Mouse (Mus musculus) CD4-positive helper T cell, adult 2 months (primary cell): ENCODE measurements around the gene Dzip1.

Source experiments
- DNase-seq: peaks from one replicate; pipeline ENCODE4 v3.0.0-alpha.2; 2012; ENCODE audit warnings: low read depth, missing footprints, low spot score

Gene Dzip1

DNA sequence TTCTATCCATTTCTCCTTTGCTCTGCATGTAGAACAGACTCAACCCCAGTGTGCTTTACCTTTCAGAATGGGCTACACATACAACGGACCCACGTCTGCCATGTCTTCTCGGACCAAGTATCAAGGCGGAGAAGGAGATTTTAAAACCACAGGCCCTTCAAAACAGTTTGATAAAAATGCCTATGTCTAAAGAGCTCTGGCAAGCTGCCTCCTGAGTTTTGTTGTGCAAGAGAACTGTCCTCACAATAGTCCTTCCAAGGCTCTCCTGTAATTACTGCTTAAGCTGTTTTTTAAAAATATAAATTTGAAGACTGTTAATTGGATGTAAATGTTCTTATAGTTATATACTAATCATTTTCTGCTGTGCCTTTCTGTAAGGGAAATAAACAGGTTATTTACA is 51.1 kb downstream of the Dzip1 start:
- DNase-seq = no peak

DNA sequence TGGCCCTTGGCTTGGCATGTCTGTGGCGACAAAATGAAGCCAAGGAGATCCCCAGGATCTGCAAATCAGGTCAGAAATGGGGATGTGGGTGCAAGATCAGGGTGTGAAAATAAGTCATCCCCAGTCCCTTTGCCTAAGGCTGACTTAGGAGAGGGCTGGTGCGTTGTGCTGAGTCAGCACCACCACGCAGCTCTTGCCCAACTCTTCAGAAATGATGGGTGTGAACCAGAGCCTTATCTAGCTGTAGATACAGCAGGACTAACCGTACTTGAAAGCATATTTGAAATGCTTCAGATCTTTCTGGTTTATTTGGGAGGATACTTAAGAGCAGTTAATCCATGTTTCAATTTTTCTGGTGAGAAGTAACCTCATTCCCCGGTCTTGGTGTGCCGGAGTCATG is 55.5 kb downstream of the Dzip1 start:
- no peak for DNase-seq

DNA sequence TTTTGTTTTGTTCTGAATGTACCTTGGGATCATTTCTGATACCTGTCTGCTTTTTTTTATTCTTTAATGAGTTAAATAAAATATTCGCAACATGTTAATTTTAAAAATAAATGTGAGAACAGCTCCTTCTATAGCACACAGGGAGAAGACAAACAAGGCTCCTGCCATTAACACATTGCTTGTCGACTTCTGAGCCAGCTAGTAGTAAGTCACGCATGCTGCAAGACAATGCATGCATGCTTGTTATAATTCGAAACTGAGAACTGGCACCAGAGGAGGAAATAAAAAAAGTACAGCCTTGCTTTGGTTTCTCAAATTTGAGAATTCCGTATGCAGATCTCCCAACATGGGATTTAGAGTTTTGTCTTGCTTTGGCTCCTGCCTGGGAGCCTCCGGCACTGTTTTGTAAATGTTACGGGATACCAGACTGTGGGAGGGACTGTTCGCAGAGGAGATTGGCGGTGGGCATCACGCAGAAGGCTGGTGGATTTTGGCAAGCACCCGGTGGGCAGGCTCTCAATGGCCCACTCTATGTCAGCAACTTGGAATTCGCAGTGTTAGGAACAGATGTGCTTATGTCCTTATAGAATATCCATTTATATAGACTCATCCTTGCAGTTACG is 57.0 kb downstream of the Dzip1 start:
- DNase-seq = no peak

DNA sequence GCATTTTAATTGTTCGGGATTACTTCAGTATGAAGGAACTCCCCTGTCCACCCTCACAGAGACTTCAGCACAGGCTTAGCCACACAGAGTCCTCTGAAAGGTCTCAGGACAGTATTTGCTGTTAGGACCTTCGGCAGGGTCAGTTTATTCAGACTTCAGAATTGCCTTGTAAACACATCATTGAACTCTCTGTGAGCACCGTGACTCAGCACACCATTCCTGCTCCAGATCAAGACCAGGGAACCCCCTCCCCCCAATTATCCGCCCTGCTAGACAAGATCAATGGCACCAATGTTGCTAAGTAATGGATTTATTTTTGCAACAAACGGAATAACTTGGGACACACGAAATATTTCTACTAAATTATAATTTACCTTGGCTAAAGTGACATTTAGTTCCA is 57.9 kb downstream of the Dzip1 start:
- DNase-seq = no peak

DNA sequence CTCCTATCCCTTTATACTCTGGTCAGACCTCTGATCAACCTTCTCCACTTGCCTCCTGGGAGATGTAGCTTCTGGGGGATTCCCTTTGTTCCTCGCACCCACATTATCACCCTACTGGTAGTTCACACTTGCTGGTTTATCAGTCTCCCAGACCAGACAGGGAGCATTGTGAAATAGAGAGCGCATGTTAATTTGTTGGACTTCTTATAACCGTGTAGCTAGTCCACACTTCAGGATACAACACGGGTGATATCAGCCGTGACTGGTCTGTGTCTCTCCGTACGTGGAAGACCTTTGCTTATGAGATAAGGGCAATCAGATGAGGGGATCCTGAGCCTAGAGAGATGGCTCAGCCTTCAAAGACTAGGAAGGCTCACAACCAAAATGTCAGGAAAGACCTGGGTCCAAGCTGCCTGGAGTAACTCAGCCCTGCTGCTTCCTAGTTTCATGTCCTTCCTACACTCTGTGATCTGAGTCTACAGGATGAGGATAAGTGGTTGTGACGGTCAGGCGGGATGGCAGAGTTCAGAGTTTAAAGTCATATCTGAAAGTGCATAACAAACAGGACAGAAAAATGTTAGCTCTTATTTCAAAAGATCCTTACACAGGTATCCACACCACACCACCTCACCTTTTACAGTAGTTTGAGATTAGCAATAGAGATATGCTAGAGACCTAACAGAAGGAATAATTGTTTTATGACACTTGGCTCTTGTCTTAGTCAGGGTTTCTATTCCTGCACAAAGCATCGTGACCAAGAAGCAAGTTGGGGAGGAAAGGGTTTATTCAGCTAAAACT is 59.0 kb downstream of the Dzip1 start:
- no peak for DNase-seq

DNA sequence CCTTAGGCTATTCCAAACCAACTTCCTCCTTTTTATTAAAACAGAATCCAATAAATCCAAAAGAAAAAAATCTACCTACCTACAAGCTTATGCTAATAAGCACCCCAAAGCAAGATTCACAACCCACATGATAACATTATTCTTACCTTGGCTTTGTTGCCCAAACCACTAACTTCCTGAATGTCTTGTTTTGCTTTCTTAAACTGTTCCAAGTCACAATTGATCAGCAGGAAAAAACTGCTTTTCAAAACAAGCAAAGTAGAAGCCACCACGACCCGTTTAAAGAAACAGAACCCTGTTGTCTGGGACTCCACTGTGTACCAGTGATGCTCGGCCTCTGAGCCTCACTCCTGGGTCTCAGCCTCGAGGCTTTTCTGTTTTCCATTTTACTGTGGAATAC is 60.4 kb downstream of the Dzip1 start:
- peak; percentile 69 for DNase-seq

DNA sequence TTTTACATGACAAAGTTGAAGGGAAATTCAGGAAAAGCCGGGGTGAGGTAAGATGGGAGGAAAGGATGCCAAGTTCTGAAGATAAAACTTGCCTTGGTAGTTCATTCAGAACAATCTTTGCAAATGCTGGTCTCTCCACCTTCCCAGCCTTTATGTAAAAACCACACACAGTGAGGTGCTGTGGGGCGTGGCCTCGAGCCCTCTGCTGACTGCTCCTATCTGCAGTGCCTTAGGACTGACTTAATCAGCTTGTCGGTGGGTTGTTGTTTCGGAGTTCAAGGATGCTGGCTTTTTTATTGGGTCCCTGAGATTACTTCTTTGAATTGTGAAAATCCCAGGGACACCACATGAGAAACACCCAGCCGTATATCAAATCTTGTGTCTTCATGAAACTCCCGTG is 63.0 kb downstream of the Dzip1 start:
- peak; percentile 37 for DNase-seq

DNA sequence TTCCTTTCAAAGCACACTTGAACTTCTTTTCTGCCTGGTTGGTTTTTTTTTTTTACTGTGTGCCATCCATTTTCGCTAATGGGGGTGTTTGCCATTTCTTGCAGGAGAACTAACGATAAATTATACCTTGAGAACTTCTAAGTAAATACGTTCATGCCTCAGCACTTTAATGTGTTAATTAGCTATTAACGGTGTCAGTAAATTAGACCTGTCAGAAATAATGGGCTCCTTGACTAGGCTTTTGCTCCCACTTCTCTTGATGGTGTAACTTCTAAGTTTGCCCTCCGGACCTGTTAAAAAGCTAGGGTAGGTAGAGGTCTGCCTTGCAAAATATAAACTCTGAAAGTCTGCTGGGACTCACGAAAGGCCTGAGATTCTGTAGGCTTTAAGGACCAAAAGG is 66.9 kb downstream of the Dzip1 start:
- DNase-seq = no peak

DNA sequence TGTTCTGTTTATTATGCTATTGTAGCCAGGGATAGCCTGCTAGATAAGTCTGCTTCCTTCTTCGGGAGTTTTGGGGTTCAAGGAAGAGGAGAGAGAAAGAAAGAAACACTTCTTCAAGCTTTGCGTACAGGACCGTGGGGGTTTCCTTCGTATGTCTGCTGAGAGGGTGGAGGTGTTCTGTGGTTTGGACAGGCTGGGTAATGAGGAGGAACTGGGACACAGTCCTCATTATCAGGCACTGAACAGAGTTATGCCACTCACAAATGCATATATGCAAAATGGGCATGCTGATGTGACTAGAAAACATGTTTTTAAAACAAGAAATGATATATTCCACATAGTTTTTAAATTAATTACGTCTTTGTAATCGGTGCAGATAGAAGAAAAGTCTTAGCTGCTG is 68.7 kb downstream of the Dzip1 start:
- no peak for DNase-seq

DNA sequence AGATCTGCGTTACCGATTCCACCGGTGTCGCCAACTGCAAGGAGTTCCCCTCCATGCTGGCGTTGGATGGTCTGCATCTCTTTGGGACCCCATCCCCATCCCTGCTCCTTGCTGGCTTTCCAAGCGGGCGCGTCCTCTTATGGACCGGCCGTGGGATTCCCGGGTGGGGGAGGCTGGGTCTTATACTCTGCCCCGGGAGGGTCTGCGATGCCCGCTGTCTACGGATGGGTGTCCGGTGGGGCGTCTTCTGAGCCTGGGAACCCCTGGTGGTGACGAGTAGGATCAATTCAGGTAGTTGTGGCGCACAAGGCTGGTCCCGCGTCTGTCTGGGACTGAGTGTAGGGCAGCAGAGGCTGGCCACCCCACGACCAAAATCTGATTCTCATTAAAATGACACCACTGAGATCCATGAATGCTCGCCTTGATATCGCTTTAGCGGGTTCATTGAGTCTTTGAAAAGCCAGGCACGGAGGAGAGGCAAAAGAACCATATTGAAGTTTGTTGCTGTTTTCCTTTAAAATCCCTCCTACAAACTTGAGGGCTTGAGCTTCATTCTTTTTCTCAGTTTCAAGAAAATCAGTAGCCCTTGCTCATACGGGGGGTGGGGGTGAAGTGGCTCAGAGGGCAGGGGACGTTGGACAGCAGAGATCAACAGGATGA is 70.0 kb downstream of the Dzip1 start:
- DNase-seq = peak; percentile 42

DNA sequence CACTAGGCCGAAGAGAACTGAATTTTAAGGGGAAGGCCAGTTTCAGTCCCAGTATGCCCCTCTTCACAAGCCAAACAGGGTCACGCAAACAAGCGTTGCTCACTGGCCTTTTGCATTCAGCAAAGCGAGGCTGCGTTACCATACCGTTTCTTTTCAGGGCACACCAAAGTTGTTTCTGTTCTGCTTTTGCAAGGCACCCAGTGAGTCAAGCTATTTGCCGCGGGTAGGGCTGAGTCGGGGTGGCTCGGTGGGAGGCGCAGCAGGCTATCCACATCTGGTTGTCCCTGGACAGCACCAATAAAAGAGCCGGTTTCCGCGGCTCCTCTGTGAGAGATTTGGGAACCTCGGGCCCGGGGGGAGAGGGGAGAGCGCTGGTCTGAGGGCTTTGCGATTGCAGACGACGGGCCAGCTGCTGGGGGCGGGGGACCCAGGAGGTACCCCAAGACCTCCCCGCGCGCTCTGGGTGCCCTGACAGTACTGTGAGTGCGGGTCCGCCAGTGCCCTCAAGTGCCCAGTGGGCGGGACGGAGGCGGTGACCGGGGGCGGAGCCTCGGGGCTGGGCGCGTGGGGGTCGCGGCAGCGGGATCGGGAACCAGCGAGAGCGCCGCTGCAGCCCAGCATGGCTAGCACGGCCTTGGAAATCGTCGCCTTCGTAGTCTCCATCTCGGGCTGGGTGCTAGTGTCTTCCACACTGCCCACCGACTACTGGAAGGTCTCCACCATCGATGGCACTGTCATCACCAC is 70.7 kb downstream of the Dzip1 start:
- peak; percentile 32 for DNase-seq

DNA sequence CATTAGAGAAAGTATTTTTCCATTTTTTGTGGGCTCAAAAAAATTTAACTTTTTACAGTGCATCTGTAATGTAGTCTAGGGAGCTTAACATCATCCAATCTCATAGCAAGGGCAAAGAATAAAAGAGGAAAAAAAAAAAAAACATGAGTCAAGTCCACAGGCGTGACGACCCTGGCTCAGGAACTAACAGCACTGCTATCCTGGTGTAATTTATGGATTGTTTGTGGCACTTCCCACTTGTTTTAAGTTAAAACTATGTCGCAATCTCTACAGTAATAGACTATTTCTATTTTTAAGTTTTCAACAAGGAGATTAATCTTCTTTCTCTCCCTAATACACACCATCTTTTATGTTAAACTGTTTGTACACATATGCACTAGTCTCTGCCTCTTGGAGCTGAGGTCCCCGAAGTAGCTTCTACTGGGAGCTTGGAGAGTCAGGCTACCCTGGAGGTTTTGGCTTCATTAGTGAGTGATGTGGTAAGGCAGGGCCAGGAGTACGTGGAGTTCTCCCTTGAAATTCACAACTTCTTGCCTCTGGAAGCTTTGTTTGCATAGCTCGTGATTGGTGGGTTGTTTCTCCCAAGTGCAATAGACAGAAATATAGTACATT is 73.7 kb downstream of the Dzip1 start:
- no peak for DNase-seq

DNA sequence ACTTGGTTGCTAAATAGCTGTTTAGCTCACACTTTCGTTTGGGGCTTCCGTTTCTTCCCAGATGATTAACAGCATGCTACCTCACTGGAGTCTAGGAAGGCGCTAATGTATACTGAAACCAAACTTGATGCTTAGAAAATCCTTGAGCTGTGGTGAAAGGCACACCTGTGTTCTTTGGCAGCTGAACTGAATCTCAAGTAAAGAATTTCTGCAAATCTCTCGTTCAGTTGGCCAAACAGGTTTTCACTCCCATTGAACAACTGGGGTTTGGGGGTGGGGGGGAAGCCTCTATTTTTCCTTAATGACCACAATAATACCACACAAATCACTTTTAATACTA is 74.6 kb downstream of the Dzip1 start:
- DNase-seq = peak; percentile 23

DNA sequence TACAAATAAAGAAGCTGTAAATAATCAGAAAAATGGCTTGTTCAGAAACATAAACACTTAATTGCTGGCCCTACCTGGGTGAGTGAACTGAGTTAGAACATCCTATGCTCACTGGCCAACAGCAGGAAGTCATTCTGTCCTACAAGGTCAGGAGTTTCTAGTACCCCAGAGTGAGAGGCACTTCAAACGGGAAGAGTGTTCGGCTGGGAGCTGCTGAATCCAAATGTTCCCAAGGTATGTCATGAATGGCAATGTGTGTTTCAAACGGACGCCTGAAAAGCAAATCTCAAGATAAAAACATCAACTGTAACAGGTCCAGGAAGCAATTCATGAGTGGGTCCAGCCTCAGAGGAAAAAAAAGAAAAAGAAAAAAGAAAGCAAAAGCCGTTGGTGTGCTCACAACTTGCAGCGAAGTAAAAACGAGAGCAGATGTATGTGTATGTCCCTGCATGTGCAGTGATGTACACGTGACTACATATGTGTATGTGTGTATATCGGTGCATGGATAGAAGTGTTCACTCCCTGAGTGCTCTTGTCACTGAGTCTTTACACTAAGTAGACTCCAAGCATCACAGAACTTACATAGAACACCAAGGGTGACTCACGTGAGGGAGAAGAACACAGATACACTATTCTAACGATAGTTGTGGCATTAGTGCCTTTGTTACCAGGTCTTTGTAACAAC is 75.1 kb downstream of the Dzip1 start:
- DNase-seq = peak; percentile 18

DNA sequence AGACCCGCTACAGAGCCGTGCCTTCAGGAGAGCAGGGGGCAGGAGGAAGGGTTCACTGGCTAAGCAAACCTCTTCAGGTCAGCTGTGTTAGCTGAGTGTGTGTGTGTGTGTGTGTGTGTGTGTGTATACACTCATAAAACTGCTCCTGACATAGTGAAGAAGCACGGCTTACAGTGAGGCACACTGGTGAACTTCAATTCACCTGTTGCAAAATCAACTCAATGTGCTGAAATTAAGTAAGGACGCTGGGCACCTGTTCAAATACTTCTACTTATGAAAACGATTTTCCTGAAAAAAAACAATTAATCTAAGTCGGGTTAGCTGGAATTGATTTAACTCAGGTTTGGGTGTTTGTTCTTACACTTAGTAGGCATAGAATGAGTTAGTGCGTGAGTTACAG is 77.1 kb downstream of the Dzip1 start:
- DNase-seq = no peak

DNA sequence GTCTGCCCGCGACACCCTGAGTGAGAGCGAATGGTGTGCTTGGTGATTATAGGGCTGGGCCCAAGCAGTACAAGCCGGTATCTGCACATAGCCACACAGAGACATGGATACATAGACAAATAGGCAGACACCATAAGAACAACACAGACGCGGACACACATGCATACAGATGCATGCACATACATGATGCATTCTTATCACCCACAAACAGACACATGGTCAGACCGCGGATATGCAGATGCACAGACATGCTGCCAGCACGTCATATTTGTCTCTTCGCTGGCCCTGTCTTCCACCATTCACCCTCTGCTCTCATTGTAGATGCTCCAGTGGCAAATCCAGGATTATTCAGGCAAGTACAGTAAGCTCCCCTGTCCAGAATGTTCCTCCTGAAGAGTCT is 78.4 kb downstream of the Dzip1 start:
- no peak for DNase-seq

DNA sequence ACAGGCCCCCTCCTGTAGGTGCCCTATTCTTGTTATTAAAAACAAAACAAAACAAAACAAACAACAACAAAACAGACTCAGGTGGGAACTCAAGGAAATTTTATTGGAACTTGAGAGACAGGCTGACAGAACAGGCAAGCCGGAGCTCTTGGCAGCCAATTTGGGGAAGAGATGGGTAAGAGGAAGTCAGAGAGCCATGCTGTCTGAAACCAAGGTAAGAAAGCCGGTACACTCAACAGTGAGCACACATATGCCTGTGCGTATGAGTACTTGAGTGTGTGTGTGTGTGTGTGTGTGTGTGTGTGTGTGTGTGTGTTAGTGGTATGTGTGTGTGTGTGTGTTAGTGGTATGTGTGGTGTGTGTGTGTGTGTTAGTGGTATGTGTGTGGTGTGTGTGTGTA is 82.9 kb downstream of the Dzip1 start:
- DNase-seq = no peak

DNA sequence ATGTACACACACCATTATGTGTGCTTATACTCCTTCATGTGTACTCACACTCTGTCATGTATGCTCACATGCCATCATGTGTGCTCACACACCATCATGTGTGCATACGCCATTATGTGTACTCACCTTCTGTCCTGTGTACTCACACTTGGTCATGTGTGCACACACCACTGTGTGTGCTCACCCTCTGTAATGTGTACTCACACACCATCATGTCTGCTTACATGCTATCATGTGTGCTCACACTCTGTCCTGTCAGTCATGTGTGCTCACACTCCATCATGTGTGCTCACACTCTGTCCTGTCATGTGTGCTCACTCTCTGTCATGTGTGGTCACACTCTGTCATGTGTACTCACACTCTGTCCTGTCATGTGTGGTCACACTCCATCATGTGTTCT is 85.2 kb downstream of the Dzip1 start:
- DNase-seq = no peak

DNA sequence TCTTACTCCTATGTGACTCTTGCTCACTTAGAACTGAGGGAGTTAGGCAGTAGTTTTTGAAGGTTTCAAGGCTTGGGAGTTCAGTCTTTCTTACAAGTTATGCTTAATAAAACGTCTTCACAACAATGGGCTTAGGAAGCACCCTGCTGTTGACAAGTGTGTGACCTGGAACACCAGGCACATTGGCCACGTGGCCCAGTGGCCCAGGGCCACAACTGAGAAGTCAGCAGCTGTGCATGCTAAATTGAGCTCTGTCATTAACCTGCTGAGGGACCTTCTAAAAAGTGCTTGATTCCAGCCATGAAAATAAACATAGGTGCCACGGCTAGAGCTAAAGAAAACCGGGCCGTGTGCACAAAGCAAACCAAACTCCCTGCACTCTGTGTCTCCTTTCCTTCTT is 85.8 kb downstream of the Dzip1 start:
- no peak for DNase-seq

DNA sequence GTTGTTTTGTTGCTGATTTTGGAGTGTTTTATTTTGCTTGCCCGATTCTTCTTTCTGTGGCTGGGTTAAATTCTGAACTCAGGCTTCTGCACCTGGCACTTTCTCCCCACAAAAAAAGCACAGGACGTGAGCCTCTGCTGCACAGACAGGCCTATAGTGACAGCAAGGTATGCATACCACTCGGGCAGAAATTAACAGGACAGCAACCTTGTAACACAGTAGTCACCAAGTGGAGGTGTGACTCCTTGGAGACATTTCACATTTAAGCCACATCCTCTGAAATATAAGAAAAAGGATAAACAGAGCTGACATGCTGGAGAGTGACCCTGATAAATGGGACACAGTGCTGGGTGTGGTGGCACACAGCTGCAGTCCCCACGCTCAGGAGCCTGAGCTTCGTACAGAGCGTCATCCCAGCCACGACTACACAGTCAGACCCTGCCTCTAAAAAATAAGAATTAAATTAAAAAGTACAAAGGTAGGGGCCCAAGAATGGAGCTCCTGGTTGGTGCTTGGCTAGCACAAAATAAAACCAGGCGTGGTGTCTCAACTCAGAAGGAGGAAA is 86.6 kb downstream of the Dzip1 start:
- no peak for DNase-seq

DNA sequence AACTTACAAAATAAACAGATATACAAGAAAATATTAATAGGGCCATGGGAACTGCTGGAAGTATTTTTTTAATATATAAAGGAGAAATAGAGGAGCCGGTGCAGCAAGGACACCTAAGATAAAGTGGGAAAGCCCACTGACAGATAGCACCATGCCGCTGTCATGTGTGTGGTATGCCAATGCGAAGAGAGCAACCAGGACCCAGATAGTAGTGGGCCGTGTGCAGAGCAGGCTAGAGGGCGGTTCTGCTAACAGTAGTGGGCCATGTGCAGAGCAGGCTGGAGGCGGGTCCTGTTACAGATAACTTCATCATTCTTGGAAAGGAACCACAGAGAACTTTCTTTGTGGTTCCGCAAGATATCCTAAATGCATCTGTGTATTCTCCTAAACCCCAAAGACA is 88.5 kb downstream of the Dzip1 start:
- DNase-seq = no peak
